Mouse (Mus musculus) colon, adult 2 months (tissue): ENCODE data around the gene Sgpp2. TPM values are rescaled to one million over a fixed set of nuclear protein-coding genes. Genes with fewer than 3 reads are reported as not detected.

Source experiments
- polyA plus RNA-seq: library from polyadenylated mRNA; depleted of rRNA; stranded (reverse); fragments of >200 nt; gene quantifications from 2 replicates; pipeline ENCODE4 v1.2.3, GENCODE M21; 2012; rRNA removed

Gene Sgpp2
- polyA plus RNA-seq, result 60.6 and 62.4 TPM in 2 replicates

DNA sequence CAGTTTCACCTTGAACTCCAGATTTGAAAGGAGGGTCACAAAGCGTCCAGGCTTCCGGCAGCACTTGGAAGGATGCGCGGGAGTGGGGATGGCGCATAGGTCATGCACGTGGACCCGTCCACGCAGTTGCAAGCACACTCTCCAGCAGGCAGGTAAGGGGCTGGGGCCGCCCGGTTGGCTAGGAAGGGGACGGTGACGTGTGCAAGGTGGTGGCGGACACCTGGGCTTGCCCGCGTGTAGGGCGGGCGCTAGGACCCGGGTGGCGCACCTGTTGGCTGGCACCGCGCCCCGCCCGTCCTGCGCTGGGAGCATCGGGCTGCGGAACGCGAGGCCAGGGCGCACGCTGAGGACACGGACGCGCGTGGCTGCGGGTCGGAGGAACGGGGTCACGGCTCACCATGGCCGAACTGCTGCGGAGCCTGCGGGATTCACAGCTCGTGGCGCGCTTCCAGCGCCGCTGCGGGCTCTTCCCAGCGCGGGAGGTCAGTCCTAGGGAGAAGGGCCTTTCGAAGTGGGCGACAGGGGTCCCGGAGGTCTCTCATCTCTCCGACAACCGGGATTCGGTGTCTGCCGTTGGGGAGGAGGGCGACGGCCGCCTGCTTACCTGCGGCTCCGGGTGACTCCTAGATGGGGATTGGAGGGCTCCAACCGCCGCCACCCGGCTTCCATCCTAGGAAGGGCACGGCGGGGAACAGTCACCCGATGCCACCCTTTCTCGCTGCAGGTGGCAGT is at the start of gene Sgpp2:
Gene Sgpp2, plus strand, starts transcription at position 325 of the 732 bp plus-strand sequence.

Other genes with a start within 250 kb of the Sgpp2 start
- 0.05 TPM in 1 of 2 replicates, not detected in the other for gene Pax3, start 113.2 kb upstream of the Sgpp2 start, polyA plus RNA-seq
- 7.3 and 9.4 TPM in 2 replicates for gene Farsb, start 178.6 kb downstream of the Sgpp2 start, polyA plus RNA-seq
- gene Mogat1, start 200.6 kb downstream of the Sgpp2 start, polyA plus RNA-seq, result 0.42 and 0.51 TPM in 2 replicates
- gene BC035947, start 201.8 kb downstream of the Sgpp2 start, polyA plus RNA-seq, result not detected in 2 replicates